Mouse (Mus musculus) heart, embryonic 15.5 days (tissue): Measurements from ENCODE around the gene Sptlc2. TPM values are rescaled to one million over a fixed set of nuclear protein-coding genes. Genes with fewer than 3 reads are reported as not detected.

Experiments
- ATAC-seq: fragments of 200-750 bp; cut with Nextera tagmentation; replicated peaks from 2 replicates; pipeline ENCODE4 v1.8.0; 2017; ENCODE audit warnings: low read depth, moderate TSS enrichment; ENCODE audit not compliant: insufficient number of reproducible peaks, insufficient read depth, low FRiP score
- H3K27ac ChIP-seq: fragments of 300-500 bp; sonication (generic); 2 replicates; pipeline ENCODE4 v1.5.1; 2015; ENCODE audit warnings: mild to moderate bottlenecking, inconsistent platforms
- H3K27me3 ChIP-seq: fragments of 300-500 bp; sonication (generic); 2 replicates; pipeline ENCODE4 v1.6.1; 2015; ENCODE audit warnings: inconsistent platforms
- H3K36me3 ChIP-seq: fragments of 300-500 bp; sonication (generic); 2 replicates; pipeline ENCODE4 v1.6.1; 2015; ENCODE audit warnings: mild to moderate bottlenecking, inconsistent platforms
- H3K4me1 ChIP-seq: fragments of 300-500 bp; sonication (generic); replicated peaks from 2 replicates; pipeline ENCODE4 v1.6.1; 2015; ENCODE audit warnings: inconsistent platforms
- H3K4me2 ChIP-seq: fragments of 300-500 bp; sonication (generic); 2 replicates; pipeline ENCODE4 v1.6.1; 2015; ENCODE audit warnings: inconsistent platforms, mild to moderate bottlenecking, moderate library complexity
- H3K4me3 ChIP-seq: fragments of 300-500 bp; sonication (generic); 2 replicates; pipeline ENCODE4 v1.5.1; 2015; ENCODE audit warnings: mild to moderate bottlenecking, inconsistent platforms
- H3K9ac ChIP-seq: fragments of 300-500 bp; sonication (generic); 2 replicates; pipeline ENCODE4 v1.6.1; 2015; ENCODE audit warnings: mild to moderate bottlenecking, inconsistent platforms
- H3K9me3 ChIP-seq: fragments of 300-500 bp; sonication (generic); replicated peaks from 2 replicates; pipeline ENCODE4 v1.6.1; 2016; ENCODE audit warnings: inconsistent platforms
- WGBS: fragments of 180-500 bp; shearing (Covaris S2); methylation state at CpG from one replicate; pipeline ENCODE4 v1.1.7; 2015; ENCODE audit warnings: mixed read lengths; 5-methylcytosine and 5-hydroxymethylcytosine counted together
- polyA plus RNA-seq: library from polyadenylated mRNA; unstranded; fragments of >200 nt; fragmentation: Nextera tagmentation; extraction: Ambion mirVana; gene quantifications from 2 replicates; pipeline ENCODE4 v1.2.1, GENCODE M21; 2015

The Sptlc2 gene
- polyA plus RNA-seq: 62.8 and 66.7 TPM in 2 replicates

- Histone ChIP-seq H3K4me3 (peak within 1 kb of the TSS; percentile 87), H3K9ac (peak within 1 kb of the TSS; percentile 94), H3K36me3 (no peaks in the 10 kb centered on the region), H3K4me1 (peaks cover 14% of the 10 kb centered on the region), H3K27ac (peak within 1 kb of the TSS; percentile 88), H3K4me2 (peak within 1 kb of the TSS; percentile 98), H3K9me3 (no peaks in the 10 kb centered on the region), H3K27me3 (no peaks in the 10 kb centered on the region)
- peak; percentile 97 for ATAC-seq
- under 1% methylated on average over 45 of the region's 45 CpGs for WGBS
Measured at GRCm38 (mm10) chr12:87388122-87388774, at the start of gene Sptlc2. TSS of gene Sptlc2 (minus strand) at chr12:87388355.

- Histone ChIP-seq H3K9ac (no peak overlapping the region), H3K4me2 (no peak overlapping the region), H3K27ac (no peak overlapping the region), H3K36me3 (peaks cover 82% of the 10 kb centered on the region), H3K4me1 (no peaks in the 10 kb centered on the region), H3K27me3 (no peaks in the 10 kb centered on the region), H3K4me3 (no peak overlapping the region), H3K9me3 (no peaks in the 10 kb centered on the region)
- ATAC-seq: no peak
- 82% methylated on average over 8 of the region's 8 CpGs for WGBS
Measured at GRCm38 (mm10) chr12:87428885-87429284, 40.7 kb upstream of the Sptlc2 start.

- no peak overlapping the region for H3K27ac ChIP-seq
- H3K4me3 ChIP-seq: no peak overlapping the region
- no peak overlapping the region for H3K4me2 ChIP-seq
- peaks cover 81% of the 10 kb centered on the region for H3K36me3 ChIP-seq
- H3K9ac ChIP-seq: no peak overlapping the region
- no peaks in the 10 kb centered on the region for H3K9me3 ChIP-seq
- H3K4me1 ChIP-seq: no peaks in the 10 kb centered on the region
- 85% methylated on average over 2 of the region's 2 CpGs for WGBS
- no peaks in the 10 kb centered on the region for H3K27me3 ChIP-seq
- ATAC-seq: no peak
Measured at GRCm38 (mm10) chr12:87428295-87428694, 40.1 kb upstream of the Sptlc2 start.

- H3K9ac ChIP-seq: no peak overlapping the region
- no peak overlapping the region for H3K27ac ChIP-seq
- no peak overlapping the region for H3K4me2 ChIP-seq
- H3K9me3 ChIP-seq: no peaks in the 10 kb centered on the region
- ATAC-seq: no peak
- no peak overlapping the region for H3K4me3 ChIP-seq
- 93% methylated on average over 5 of the region's 5 CpGs for WGBS
- peaks cover 70% of the 10 kb centered on the region for H3K36me3 ChIP-seq
- no peaks in the 10 kb centered on the region for H3K27me3 ChIP-seq
- H3K4me1 ChIP-seq: no peaks in the 10 kb centered on the region
Measured at GRCm38 (mm10) chr12:87426354-87427031, 38.3 kb upstream of the Sptlc2 start.

- Histone ChIP-seq H3K9ac (no peak overlapping the region), H3K4me2 (no peak overlapping the region), H3K36me3 (peaks cover 51% of the 10 kb centered on the region), H3K27me3 (no peaks in the 10 kb centered on the region), H3K9me3 (no peaks in the 10 kb centered on the region), H3K4me3 (no peak overlapping the region), H3K4me1 (no peaks in the 10 kb centered on the region), H3K27ac (no peak overlapping the region)
- 45% methylated on average over 3 of the region's 3 CpGs for WGBS
- ATAC-seq: no peak
Measured at GRCm38 (mm10) chr12:87424516-87424915, 36.4 kb upstream of the Sptlc2 start.

- no peaks in the 10 kb centered on the region for H3K9me3 ChIP-seq
- no peak for ATAC-seq
- WGBS: 43% methylated on average over 1 of the region's 1 CpGs
- no peak overlapping the region for H3K4me3 ChIP-seq
- no peaks in the 10 kb centered on the region for H3K27me3 ChIP-seq
- no peaks in the 10 kb centered on the region for H3K4me1 ChIP-seq
- H3K4me2 ChIP-seq: no peak overlapping the region
- H3K27ac ChIP-seq: no peak overlapping the region
- no peak overlapping the region for H3K9ac ChIP-seq
- peaks cover 43% of the 10 kb centered on the region for H3K36me3 ChIP-seq
Measured at GRCm38 (mm10) chr12:87423700-87424099, 35.5 kb upstream of the Sptlc2 start.

GRCm38 (mm10) chr12:87421708-87422507 is 33.8 kb upstream of the Sptlc2 start:
- Histone ChIP-seq H3K27ac (no peak overlapping the region), H3K4me2 (no peak overlapping the region), H3K36me3 (peaks cover 26% of the 10 kb centered on the region; the same call in 1 of the 2 replicates), H3K9ac (no peak overlapping the region), H3K4me3 (no peak overlapping the region), H3K9me3 (no peaks in the 10 kb centered on the region), H3K4me1 (no peaks in the 10 kb centered on the region), H3K27me3 (no peaks in the 10 kb centered on the region)
- ATAC-seq: no peak
- 66% methylated on average over 5 of the region's 5 CpGs for WGBS

- 59% methylated on average over 12 of the region's 12 CpGs for WGBS
- Histone ChIP-seq H3K9me3 (no peaks in the 10 kb centered on the region), H3K9ac (no peak overlapping the region), H3K36me3 (peaks cover 11% of the 10 kb centered on the region; the same call in 1 of the 2 replicates), H3K4me3 (no peak overlapping the region), H3K27me3 (no peaks in the 10 kb centered on the region), H3K4me2 (no peak overlapping the region), H3K27ac (no peak overlapping the region), H3K4me1 (no peaks in the 10 kb centered on the region)
- no peak for ATAC-seq
Measured at GRCm38 (mm10) chr12:87419974-87420485, 31.9 kb upstream of the Sptlc2 start.

- no peaks in the 10 kb centered on the region for H3K4me1 ChIP-seq
- H3K27me3 ChIP-seq: no peaks in the 10 kb centered on the region
- no peaks in the 10 kb centered on the region for H3K9me3 ChIP-seq
- no peak for ATAC-seq
- no peak overlapping the region for H3K4me3 ChIP-seq
- 75% methylated on average over 5 of the region's 5 CpGs for WGBS
- H3K9ac ChIP-seq: no peak overlapping the region
- H3K36me3 ChIP-seq: peaks cover 11% of the 10 kb centered on the region; the same call in 1 of the 2 replicates
- H3K4me2 ChIP-seq: no peak overlapping the region
- H3K27ac ChIP-seq: no peak overlapping the region
Measured at GRCm38 (mm10) chr12:87418921-87419320, 30.8 kb upstream of the Sptlc2 start.

GRCm38 (mm10) chr12:87416690-87417089 is 28.5 kb upstream of the Sptlc2 start:
- ATAC-seq: no peak
- no peak overlapping the region for H3K4me3 ChIP-seq
- 29% methylated on average over 7 of the region's 7 CpGs for WGBS

GRCm38 (mm10) chr12:87415358-87415757 is 27.2 kb upstream of the Sptlc2 start:
- no peak overlapping the region for H3K4me2 ChIP-seq
- H3K4me3 ChIP-seq: no peak overlapping the region
- H3K27ac ChIP-seq: no peak overlapping the region
- H3K4me1 ChIP-seq: peaks cover 11% of the 10 kb centered on the region
- WGBS: 67% methylated on average over 4 of the region's 4 CpGs
- H3K27me3 ChIP-seq: no peaks in the 10 kb centered on the region
- no peaks in the 10 kb centered on the region for H3K9me3 ChIP-seq
- no peaks in the 10 kb centered on the region for H3K36me3 ChIP-seq
- no peak overlapping the region for H3K9ac ChIP-seq
- ATAC-seq: no peak

More at GRCm38 (mm10) chr12:87416690-87417089, 28.5 kb upstream of the Sptlc2 start:
- Histone ChIP-seq H3K27me3 (no peaks in the 10 kb centered on the region), H3K36me3 (no peaks in the 10 kb centered on the region), H3K4me2 (no peak overlapping the region), H3K4me1 (peaks cover under 1% of the 10 kb centered on the region; the same call in 1 of the 2 replicates), H3K9ac (no peak overlapping the region), H3K27ac (no peak overlapping the region), H3K9me3 (no peaks in the 10 kb centered on the region)
